Mouse (Mus musculus) heart, embryonic 16.5 days (tissue): ENCODE data around the gene Samd11. TPM values are rescaled to one million over a fixed set of nuclear protein-coding genes. Genes with fewer than 3 reads are reported as not detected.

ENCODE experiments used
- ATAC-seq: fragments of 200-750 bp; cut with Nextera tagmentation; replicated peaks from 2 replicates; pipeline ENCODE4 v1.8.0; 2017; ENCODE audit warnings: moderate number of reproducible peaks; ENCODE audit not compliant: insufficient read depth, low FRiP score; ENCODE audit errors: extremely low read depth
- H3K27ac ChIP-seq: fragments of 300-500 bp; sonication (generic); 2 replicates; pipeline ENCODE4 v1.5.1; 2014; ENCODE audit warnings: mild to moderate bottlenecking, low read length, control low read depth, moderate library complexity
- H3K27me3 ChIP-seq: fragments of 300-500 bp; sonication (generic); 2 replicates; pipeline ENCODE4 v1.6.1; 2014; ENCODE audit warnings: low read length, mixed read lengths; ENCODE audit not compliant: control insufficient read depth, insufficient read depth
- H3K36me3 ChIP-seq: fragments of 300-500 bp; sonication (generic); 2 replicates; pipeline ENCODE4 v1.6.1; 2014; ENCODE audit not compliant: control insufficient read depth, insufficient read depth
- H3K4me1 ChIP-seq: fragments of 300-500 bp; sonication (generic); 2 replicates; pipeline ENCODE4 v1.6.1; 2014; ENCODE audit warnings: low read length, mixed read lengths; ENCODE audit not compliant: control insufficient read depth, insufficient read depth
- H3K4me2 ChIP-seq: fragments of 300-500 bp; sonication (generic); 2 replicates; pipeline ENCODE4 v1.6.1; 2014; ENCODE audit warnings: low read depth, mild to moderate bottlenecking, control low read depth, low read length
- H3K4me3 ChIP-seq: fragments of 300-500 bp; sonication (generic); 2 replicates; pipeline ENCODE4 v1.5.1; 2014; ENCODE audit warnings: mild to moderate bottlenecking, control low read depth, low read length
- H3K9ac ChIP-seq: fragments of 300-500 bp; sonication (generic); 2 replicates; pipeline ENCODE4 v1.6.1; 2014; ENCODE audit warnings: low read length, control low read depth
- H3K9me3 ChIP-seq: fragments of 300-500 bp; sonication (generic); replicated peaks from 2 replicates; pipeline ENCODE4 v1.6.1; 2016; ENCODE audit warnings: low read length; ENCODE audit not compliant: control insufficient read depth
- WGBS: fragments of 180-500 bp; shearing (Covaris S2); extraction: QIAGEN DNeasy Blood & Tissue Kit; methylation state at CpG from one replicate; pipeline ENCODE4 v1.1.7; 2014; 5-methylcytosine and 5-hydroxymethylcytosine counted together
- polyA plus RNA-seq: library from polyadenylated mRNA; unstranded; fragments of >200 nt; fragmentation: Nextera tagmentation; extraction: Ambion mirVana; gene quantifications from 2 replicates; pipeline ENCODE4 v1.2.1, GENCODE M21; 2015

Gene Samd11
- polyA plus RNA-seq, 1 experiment from 2014 or later, result 0.60 TPM

- WGBS, result under 1% methylated on average over 90 of the region's 90 CpGs
- Histone ChIP-seq H3K4me3 (peak within 1 kb of the TSS; percentile 89), H3K4me2 (peak within 1 kb of the TSS; percentile 64), H3K27me3 (no peaks in the 10 kb centered on the region), H3K9ac (peak within 1 kb of the TSS; percentile 86), H3K27ac (peak within 1 kb of the TSS; percentile 89), H3K9me3 (no peaks in the 10 kb centered on the region), H3K4me1 (0 out of 2 replicates have a peak, but pooled peaks cover 2% of the 10 kb centered on the region), H3K36me3 (peaks cover 38% of the 10 kb centered on the region)
- peak; percentile 90 for ATAC-seq
These were observed 19.5 kb downstream of the Samd11 start, which contains the start of gene Noc2l for GRCm38 (mm10) chr4:156235808-156236533. Noc2l (plus strand) TSS chr4:156236010.

- Histone ChIP-seq H3K4me1 (0 out of 2 replicates have a peak, but pooled peaks cover 2% of the 10 kb centered on the region), H3K4me3 (peak overlapping the region; percentile 89), H3K27me3 (no peaks in the 10 kb centered on the region), H3K27ac (peak overlapping the region; percentile 89), H3K9me3 (no peaks in the 10 kb centered on the region), H3K36me3 (peaks cover 38% of the 10 kb centered on the region), H3K9ac (peak overlapping the region; percentile 86), H3K4me2 (peak overlapping the region; percentile 64)
- under 1% methylated on average over 15 of the region's 15 CpGs for WGBS
- ATAC-seq, result peak; percentile 14
These were observed 20.1 kb downstream of the Samd11 start for GRCm38 (mm10) chr4:156235360-156235770.

- H3K27me3 ChIP-seq, result no peaks in the 10 kb centered on the region
- 0 out of 2 replicates have a peak, but pooled peaks cover 2% of the 10 kb centered on the region for H3K4me1 ChIP-seq
- ATAC-seq, result peak; percentile 30
- H3K9me3 ChIP-seq, result no peaks in the 10 kb centered on the region
- under 1% methylated on average over 48 of the region's 48 CpGs for WGBS
- H3K4me2 ChIP-seq, result peak within 1 kb of the TSS; percentile 64
- peak within 1 kb of the TSS; percentile 86 for H3K9ac ChIP-seq
- H3K27ac ChIP-seq, result peak within 1 kb of the TSS; percentile 89
- H3K4me3 ChIP-seq, result peak within 1 kb of the TSS; percentile 89
- peaks cover 37% of the 10 kb centered on the region for H3K36me3 ChIP-seq
These were observed 20.7 kb downstream of the Samd11 start, which contains the start of gene Plekhn1 for GRCm38 (mm10) chr4:156234701-156235213. Plekhn1 (minus strand) TSS chr4:156234857.

GRCm38 (mm10) chr4:156234021-156234501, 21.4 kb downstream of the Samd11 start:
- H3K36me3 ChIP-seq, result peaks cover 35% of the 10 kb centered on the region

GRCm38 (mm10) chr4:156228393-156229024, 26.9 kb downstream of the Samd11 start:
- Histone ChIP-seq H3K9me3 (no peaks in the 10 kb centered on the region), H3K27me3 (no peaks in the 10 kb centered on the region), H3K4me2 (peak overlapping the region; percentile 23), H3K27ac (no peak overlapping the region), H3K36me3 (peaks cover 27% of the 10 kb centered on the region), H3K9ac (peak overlapping the region; percentile 21; the same call in 1 of the 2 replicates), H3K4me3 (peak overlapping the region; percentile 19; the same call in 1 of the 2 replicates), H3K4me1 (peaks cover 8% of the 10 kb centered on the region)
- 30% methylated on average over 12 of the region's 12 CpGs for WGBS
- peak; percentile 31; the same call in 1 of the 2 replicates for ATAC-seq

More at GRCm38 (mm10) chr4:156234021-156234501, 21.4 kb downstream of the Samd11 start:
- no peaks in the 10 kb centered on the region for H3K9me3 ChIP-seq
- peak overlapping the region; percentile 77 for H3K9ac ChIP-seq
- H3K27ac ChIP-seq, result peak overlapping the region; percentile 73
- peak overlapping the region; percentile 59 for H3K4me3 ChIP-seq
- no peaks in the 10 kb centered on the region for H3K27me3 ChIP-seq
- peak overlapping the region; percentile 64 for H3K4me2 ChIP-seq
- ATAC-seq, result no peak
- 7% methylated on average over 17 of the region's 17 CpGs for WGBS
- 0 out of 2 replicates have a peak, but pooled peaks cover 2% of the 10 kb centered on the region for H3K4me1 ChIP-seq

GRCm38 (mm10) chr4:156227752-156228392, 27.6 kb downstream of the Samd11 start:
- WGBS, result 32% methylated on average over 18 of the region's 18 CpGs
- 0 out of 2 replicates have a peak, but pooled peaks have one; percentile 34 for ATAC-seq

GRCm38 (mm10) chr4:156224276-156224675, 31.2 kb downstream of the Samd11 start:
- H3K9ac ChIP-seq, result no peak overlapping the region
- no peak overlapping the region for H3K4me3 ChIP-seq
- no peaks in the 10 kb centered on the region for H3K27me3 ChIP-seq
- no peaks in the 10 kb centered on the region for H3K9me3 ChIP-seq
- H3K4me2 ChIP-seq, result no peak overlapping the region
- peaks cover 6% of the 10 kb centered on the region; the same call in 1 of the 2 replicates for H3K36me3 ChIP-seq
- no peak overlapping the region for H3K27ac ChIP-seq
- peaks cover 11% of the 10 kb centered on the region for H3K4me1 ChIP-seq
- no peak for ATAC-seq
- WGBS, result 78% methylated on average over 2 of the region's 2 CpGs

More at GRCm38 (mm10) chr4:156227752-156228392, 27.6 kb downstream of the Samd11 start:
- H3K36me3 ChIP-seq, result peaks cover 27% of the 10 kb centered on the region
- H3K9me3 ChIP-seq, result no peaks in the 10 kb centered on the region
- H3K4me2 ChIP-seq, result peak overlapping the region; percentile 23
- H3K9ac ChIP-seq, result peak overlapping the region; percentile 21; the same call in 1 of the 2 replicates
- H3K27me3 ChIP-seq, result no peaks in the 10 kb centered on the region
- peak overlapping the region; percentile 19; the same call in 1 of the 2 replicates for H3K4me3 ChIP-seq
- H3K4me1 ChIP-seq, result peaks cover 8% of the 10 kb centered on the region
- H3K27ac ChIP-seq, result no peak overlapping the region

- Histone ChIP-seq H3K4me2 (no peak overlapping the region), H3K9me3 (no peaks in the 10 kb centered on the region), H3K4me1 (peaks cover 21% of the 10 kb centered on the region), H3K27ac (no peak overlapping the region), H3K9ac (no peak overlapping the region), H3K36me3 (peaks cover 6% of the 10 kb centered on the region; the same call in 1 of the 2 replicates), H3K27me3 (no peaks in the 10 kb centered on the region), H3K4me3 (no peak overlapping the region)
- WGBS, result 87% methylated on average over 11 of the region's 11 CpGs
- ATAC-seq, result no peak
These were observed 35.5 kb downstream of the Samd11 start for GRCm38 (mm10) chr4:156219936-156220335.
